Comparison of ENCODE assay signal across 31 mouse cellular contexts in genomic region chr2:77915187-77915586, GRCm38 (mm10).
"Had no signal": no experiment of that assay in that cellular context is flagged by ENCODE, and none has a peak within 500 bp of the region (broad histone marks: within the 10 kb centered on the region; RNA-seq: fewer than 3 reads in every experiment).

No protein-coding gene starts in this region.

- H3K4me2 ChIP-seq: limb, embryonic 12.5 days; limb, embryonic 13.5 days; limb, embryonic 15.5 days; liver, embryonic 12.5 days; liver, embryonic 13.5 days; liver, embryonic 15.5 days; lung, embryonic 14.5 days; lung, embryonic 15.5 days; midbrain, embryonic 11.5 days; midbrain, embryonic 12.5 days; midbrain, embryonic 13.5 days; midbrain, embryonic 15.5 days; neural tube, embryonic 12.5 days had no signal

- DNase-seq: left cerebral cortex, postnatal 4 days; liver; liver, embryonic 13.5 days; liver, postnatal 0 days; lung, adult 18-20 months; lung, adult 2 months; lung, embryonic 14.5 days; lung, postnatal 10 days; lung, postnatal 14 days; lung, postnatal 36 days; lung, postnatal 4 days; midbrain, embryonic 14.5 days had no signal

- H3K4me1 ChIP-seq: limb, embryonic 13.5 days; limb, embryonic 15.5 days; liver, embryonic 12.5 days; liver, embryonic 13.5 days; liver, embryonic 15.5 days; lung, embryonic 15.5 days; midbrain, embryonic 10.5 days; midbrain, embryonic 12.5 days; midbrain, embryonic 13.5 days; midbrain, embryonic 15.5 days; neural tube, embryonic 12.5 days had no signal

- H3K27ac ChIP-seq: limb, embryonic 10.5 days; limb, embryonic 12.5 days; limb, embryonic 13.5 days; limb, embryonic 15.5 days; liver, embryonic 12.5 days; liver, embryonic 13.5 days; liver, embryonic 14.5 days; liver, embryonic 15.5 days; lung, embryonic 15.5 days; macrophage; midbrain, embryonic 10.5 days; midbrain, embryonic 12.5 days; midbrain, embryonic 13.5 days; midbrain, embryonic 15.5 days; neural tube, embryonic 12.5 days had no signal

- H3K4me3 ChIP-seq: limb, embryonic 10.5 days; limb, embryonic 12.5 days; limb, embryonic 13.5 days; limb, embryonic 15.5 days; liver, embryonic 12.5 days; liver, embryonic 13.5 days; liver, embryonic 15.5 days; lung, embryonic 15.5 days; megakaryocyte, embryonic 14.5 days; midbrain, embryonic 10.5 days; midbrain, embryonic 12.5 days; midbrain, embryonic 13.5 days; midbrain, embryonic 15.5 days; myocyte; neural tube, embryonic 12.5 days had no signal

- H3K9me3 ChIP-seq: limb, embryonic 10.5 days; limb, embryonic 12.5 days; limb, embryonic 13.5 days; limb, embryonic 15.5 days; liver, embryonic 12.5 days; liver, embryonic 13.5 days; liver, embryonic 15.5 days; lung, embryonic 15.5 days; megakaryocyte, embryonic 14.5 days; midbrain, embryonic 10.5 days; midbrain, embryonic 12.5 days; midbrain, embryonic 13.5 days; midbrain, embryonic 15.5 days; neural tube, embryonic 12.5 days had no signal

- H3K27me3 ChIP-seq: limb, embryonic 12.5 days; limb, embryonic 13.5 days; limb, embryonic 15.5 days; liver, embryonic 12.5 days; liver, embryonic 13.5 days; liver, embryonic 15.5 days; lung, embryonic 15.5 days; megakaryocyte, embryonic 14.5 days; midbrain, embryonic 12.5 days; midbrain, embryonic 13.5 days; midbrain, embryonic 15.5 days; neural tube, embryonic 12.5 days had no signal

- ATAC-seq: liver, embryonic 12.5 days; liver, postnatal 0 days; lung, postnatal 0 days; midbrain, embryonic 13.5 days; midbrain, embryonic 15.5 days; midbrain, embryonic 16.5 days had no signal

- H3K9ac ChIP-seq: limb, embryonic 12.5 days; limb, embryonic 13.5 days; limb, embryonic 15.5 days; liver, embryonic 12.5 days; liver, embryonic 13.5 days; liver, embryonic 14.5 days; liver, embryonic 15.5 days; liver, postnatal 0 days; lung, embryonic 14.5 days; lung, embryonic 15.5 days; midbrain, embryonic 12.5 days; midbrain, embryonic 13.5 days; midbrain, embryonic 15.5 days; neural tube, embryonic 12.5 days had no signal
